Mouse (Mus musculus): Measurements from ENCODE around the gene St7. TPM values are rescaled to one million over a fixed set of nuclear protein-coding genes. Genes with fewer than 3 reads are reported as not detected.

The St7 gene
- polyA plus RNA-seq, 1 experiment from 2014 or later: 20.0 TPM

Other genes with a start within 250 kb of the St7 start
- 12.3 and 14.5 TPM in 2 replicates for gene Met, start 229.1 kb upstream of the St7 start, polyA plus RNA-seq (2014; fragmentation: Nextera tagmentation; extraction: Ambion mirVana)
- gene Capza2, start 56.7 kb upstream of the St7 start, polyA plus RNA-seq (2014; fragmentation: Nextera tagmentation; extraction: Ambion mirVana): 210 and 212 TPM in 2 replicates

All from limb, embryonic 11.5 days (tissue).